22 mouse cellular contexts compared by ENCODE assay signal in genomic region chr11:70597301-70597700, GRCm38 (mm10). TPM values are rescaled to one million over a fixed set of nuclear protein-coding genes. Genes with fewer than 3 reads are reported as not detected.
DNase-seq lines count a peak whose midpoint lies in the region; ATAC-seq and TF ChIP-seq lines count a peak whose summit lies in the region.
"Had no signal": no experiment of that assay in that cellular context is flagged by ENCODE, and none has a peak within 500 bp of the region (broad histone marks: within the 10 kb centered on the region; RNA-seq: fewer than 3 reads in every experiment).

No protein-coding gene starts in this region.

- peaks cover 12% of the 10 kb centered on the region; the same call in 1 of the 2 replicates for H3K36me3 ChIP-seq in liver, embryonic 11.5 days (ENCODE audit: control insufficient read depth, insufficient read depth, low read length)

- no peaks in the 10 kb centered on the region for H3K9me3 ChIP-seq in liver, embryonic 11.5 days (ENCODE audit: control insufficient read depth, low read length)
- H3K9me3 ChIP-seq: hindbrain, embryonic 12.5 days; limb, embryonic 15.5 days had no signal

- H3K4me2 ChIP-seq in liver, embryonic 11.5 days, result no peak overlapping the region; the same call in 1 of the 2 replicates
- H3K4me2 ChIP-seq: hindbrain, embryonic 12.5 days; limb, embryonic 15.5 days had no signal

- H3K27me3 ChIP-seq in cerebellum, adult 2 months (ENCODE audit: control insufficient read depth, insufficient read depth, low read length), result no peaks in the 10 kb centered on the region
- H3K27me3 ChIP-seq in liver, embryonic 11.5 days (replicated peaks; ENCODE audit: control insufficient read depth, insufficient read depth, low read length), result no peaks in the 10 kb centered on the region
- H3K27me3 ChIP-seq: hindbrain, embryonic 12.5 days; limb, embryonic 15.5 days had no signal

- TF ChIP-seq POLR2A in cerebellum, adult 2 months (IDR thresholded peaks at IDR 0.05; ENCODE audit: borderline replicate concordance, insufficient read depth, low read length), result no peak

- no peak overlapping the region for H3K9ac ChIP-seq in liver, embryonic 11.5 days (ENCODE audit: low read depth, low read length)
- H3K9ac ChIP-seq: hindbrain, embryonic 12.5 days; limb, embryonic 15.5 days had no signal

- no peak for DNase-seq in cerebellum, adult 2 months
- DNase-seq in cerebellum, postnatal 14 days, result no peak
- DNase-seq in MEL-GATA-1-ER (ENCODE audit: extremely low read depth, low read depth), result peak; percentile 82
- no peak for DNase-seq in liver, embryonic 11.5 days (ENCODE audit: low spot score)
- no peak for DNase-seq in urinary bladder, postnatal 25 days (ENCODE audit: low spot score)
- DNase-seq in cerebellum, postnatal 10 days, result no peak
- no peak for DNase-seq in ovary, adult 18-20 months (ENCODE audit: low spot score)
- DNase-seq: gastrocnemius, postnatal 25 days; kidney, adult 8-10 months; kidney, postnatal 4 days; lung, postnatal 4 days; right cerebral cortex, postnatal 25 days had no signal

- WGBS in cerebellum, adult 2 months, result 78% methylated on average over 6 of the region's 6 CpGs
- 45% methylated on average over 6 of the region's 6 CpGs for WGBS in liver, embryonic 11.5 days

- peak overlapping the region; percentile 34; the same call in 1 of the 2 replicates for H3K27ac ChIP-seq in cerebellum, adult 2 months (ENCODE audit: insufficient read depth, low read length)
- no peak overlapping the region for H3K27ac ChIP-seq in liver, embryonic 11.5 days (ENCODE audit: low read depth, low read length)
- H3K27ac ChIP-seq: hindbrain, embryonic 12.5 days; limb, embryonic 15.5 days had no signal

- peaks cover 6% of the 10 kb centered on the region for H3K4me1 ChIP-seq in cerebellum, adult 2 months (ENCODE audit: control insufficient read depth, insufficient read depth, low read length)
- peaks cover 26% of the 10 kb centered on the region for H3K4me1 ChIP-seq in liver, embryonic 11.5 days (replicated peaks; ENCODE audit: control insufficient read depth, insufficient read depth, low read length)
- H3K4me1 ChIP-seq: limb, embryonic 15.5 days had no signal

- no peak overlapping the region for H3K4me3 ChIP-seq in cerebellum, adult 2 months (replicated peaks; ENCODE audit: insufficient read depth, low read depth, low read length)
- H3K4me3 ChIP-seq in liver, embryonic 11.5 days (ENCODE audit: low read depth, low read length), result no peak overlapping the region
- H3K4me3 ChIP-seq: hindbrain, embryonic 12.5 days; limb, embryonic 15.5 days had no signal

- no peak for TF ChIP-seq CTCF in cerebellum, adult 2 months (IDR thresholded peaks at IDR 0.05; ENCODE audit: borderline replicate concordance, insufficient read depth, low read depth, low read length)

- peak; percentile 68 for ATAC-seq in liver, embryonic 11.5 days (replicated peaks; ENCODE audit: low FRiP score)
- peak; percentile 40 for ATAC-seq in monocyte, adult 5-6 weeks (replicated peaks; ENCODE audit: insufficient number of reproducible peaks, low FRiP score, low TSS enrichment, poor library complexity, severe bottlenecking)
- ATAC-seq: midbrain, embryonic 16.5 days had no signal

RNA-seq across cellular contexts. Expression of gene 4930544D05Rik, which starts 18.3 kb away (rescaled TPM):
- polyA plus RNA-seq in cerebellum, adult 2 months (2012; rRNA removed), result not detected in 2 replicates
- not detected in 2 replicates for polyA plus RNA-seq in liver, embryonic 11.5 days (2014; fragmentation: Nextera tagmentation; extraction: Ambion mirVana)
- not detected in 3 replicates for total RNA-seq in monocyte, adult 5-6 weeks (2017)
- total RNA-seq: adrenal gland, postnatal 4 days; gastrocnemius, postnatal 25 days had no signal
- polyA plus RNA-seq: heart, embryonic 14.5 days; hindbrain, embryonic 12.5 days; limb, embryonic 15.5 days; midbrain, embryonic 16.5 days; neural tube, embryonic 14.5 days; stomach, embryonic 14.5 days had no signal

RNA-seq across cellular contexts. Expression of gene Chrne, which starts 21.7 kb away (rescaled TPM):
- polyA plus RNA-seq in cerebellum, adult 2 months (2012; rRNA removed), result 0.10 and 0.25 TPM in 2 replicates
- not detected in 2 replicates for polyA plus RNA-seq in liver, embryonic 11.5 days (2014; fragmentation: Nextera tagmentation; extraction: Ambion mirVana)
- 2.1 to 17.4 TPM (median 5.5 TPM) in 3 replicates for total RNA-seq in monocyte, adult 5-6 weeks (2017)
- total RNA-seq: ES-E14 had no signal
- polyA plus RNA-seq: heart, embryonic 14.5 days; hindbrain, embryonic 12.5 days; limb, embryonic 15.5 days; midbrain, embryonic 16.5 days; neural tube, embryonic 14.5 days; stomach, embryonic 14.5 days had no signal

RNA-seq across cellular contexts. Expression of gene Mink1, which starts 34.6 kb away (rescaled TPM):
- polyA plus RNA-seq in cerebellum, adult 2 months (2012; rRNA removed), result 222 and 224 TPM in 2 replicates
- 15.6 and 16.0 TPM in 2 replicates for polyA plus RNA-seq in liver, embryonic 11.5 days (2014; fragmentation: Nextera tagmentation; extraction: Ambion mirVana)
- 50.8 to 81.3 TPM (median 55.8 TPM) in 3 replicates for total RNA-seq in monocyte, adult 5-6 weeks (2017)

RNA-seq across cellular contexts. Expression of gene Gp1ba, which starts 41.6 kb away (rescaled TPM):
- not detected in 2 replicates for polyA plus RNA-seq in cerebellum, adult 2 months (2012; rRNA removed)
- 15.3 and 16.4 TPM in 2 replicates for polyA plus RNA-seq in liver, embryonic 11.5 days (2014; fragmentation: Nextera tagmentation; extraction: Ambion mirVana)
- 0.57 to 3.3 TPM in 2 of 3 replicates, not detected in the other for total RNA-seq in monocyte, adult 5-6 weeks (2017)
- total RNA-seq: gastrocnemius, postnatal 25 days; left cerebral cortex, adult 18-20 months had no signal

RNA-seq across cellular contexts. Expression of gene Rnf167, which starts 49.7 kb away (rescaled TPM):
- 143 and 152 TPM in 2 replicates for polyA plus RNA-seq in cerebellum, adult 2 months (2012; rRNA removed)
- 113 and 114 TPM in 2 replicates for polyA plus RNA-seq in liver, embryonic 11.5 days (2014; fragmentation: Nextera tagmentation; extraction: Ambion mirVana)
- 89.4 to 129 TPM (median 90.9 TPM) in 3 replicates for total RNA-seq in monocyte, adult 5-6 weeks (2017)

Comparison
In these comparisons a context has a peak if more than half of its experiments do, and no peak if none do; other contexts are left out.
1. RNA of gene Mink1, which starts 34.6 kb away (polyA plus RNA-seq): 222 to 224 TPM in cerebellum, adult 2 months; 15.6 to 16.0 TPM in liver, embryonic 11.5 days; every median in the first group is over 10 times any median in the second.